Comparison of ENCODE assay signal across 15 mouse cellular contexts in the genomic region with DNA sequence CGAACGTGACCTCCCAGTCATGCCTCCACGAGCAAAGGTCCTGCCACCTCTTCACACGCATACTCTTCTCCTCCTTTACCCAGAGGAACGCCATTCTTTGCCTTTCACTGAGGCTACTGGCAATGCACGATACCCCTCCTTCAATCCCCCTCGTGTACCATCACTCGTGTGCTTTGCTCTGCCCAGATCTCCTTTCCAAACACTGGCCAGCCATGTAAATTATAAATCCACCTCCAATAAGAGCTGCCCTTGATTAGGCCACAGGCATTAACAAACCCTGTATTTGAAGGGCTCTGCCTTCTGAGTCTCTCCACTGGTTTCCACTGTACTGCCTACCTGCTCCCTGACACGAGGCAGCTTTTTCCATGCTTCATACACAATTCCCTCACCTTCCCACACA.
DNase-seq lines count a peak whose midpoint lies in the region; ATAC-seq and TF ChIP-seq lines count a peak whose summit lies in the region.
"Had no signal": no experiment of that assay in that cellular context is flagged by ENCODE, and none has a peak within 500 bp of the region (broad histone marks: within the 10 kb centered on the region; RNA-seq: fewer than 3 reads in every experiment).

No protein-coding gene starts in this region.

- TF ChIP-seq CTCF in heart, adult 2 months (IDR thresholded peaks at IDR 0.05): no peak
- TF ChIP-seq CTCF in hindbrain, postnatal 0 days (IDR thresholded peaks at IDR 0.05; ENCODE audit: low read depth): no peak

- peaks cover 9% of the 10 kb centered on the region for H3K79me2 ChIP-seq in heart, adult 2 months (replicated peaks; ENCODE audit: control insufficient read depth, insufficient read depth, low read length)

- H3K27me3 ChIP-seq in heart, adult 2 months (ENCODE audit: control insufficient read depth, insufficient read depth, low read length): no peaks in the 10 kb centered on the region
- no peaks in the 10 kb centered on the region for H3K27me3 ChIP-seq in hindbrain, embryonic 14.5 days (ENCODE audit: control insufficient read depth, insufficient read depth, low read length)
- no peaks in the 10 kb centered on the region for H3K27me3 ChIP-seq in hindbrain, postnatal 0 days (ENCODE audit: insufficient read depth, low read length)
- no peaks in the 10 kb centered on the region for H3K27me3 ChIP-seq in midbrain, embryonic 15.5 days (replicated peaks)
- no peaks in the 10 kb centered on the region for H3K27me3 ChIP-seq in midbrain, embryonic 13.5 days
- no peaks in the 10 kb centered on the region for H3K27me3 ChIP-seq in neural tube, embryonic 14.5 days (ENCODE audit: control insufficient read depth, insufficient read depth, low read length)

- no peak for TF ChIP-seq EP300 in heart, adult 2 months (IDR thresholded peaks at IDR 0.05; ENCODE audit: insufficient read depth, low read depth, low read length)

- intact Hi-C loops in heart, adult 2 months (cut with DNase I): no loop called here
- intact Hi-C loops in heart, postnatal 14 days (cut with DNase I): loop anchor here (10.0 kb wide), 1 partner anchor 47 kb away; no protein-coding TSS in a partner anchor

- H3K36me3 ChIP-seq in heart, adult 2 months (ENCODE audit: control insufficient read depth, insufficient read depth, low read length): peaks cover 38% of the 10 kb centered on the region
- no peaks in the 10 kb centered on the region for H3K36me3 ChIP-seq in hindbrain, embryonic 14.5 days (replicated peaks; ENCODE audit: control insufficient read depth, insufficient read depth)
- H3K36me3 ChIP-seq in hindbrain, postnatal 0 days (ENCODE audit: insufficient read depth, low read length): no peaks in the 10 kb centered on the region
- H3K36me3 ChIP-seq in midbrain, embryonic 15.5 days (replicated peaks): no peaks in the 10 kb centered on the region
- H3K36me3 ChIP-seq in midbrain, embryonic 13.5 days: peaks cover 4% of the 10 kb centered on the region
- no peaks in the 10 kb centered on the region for H3K36me3 ChIP-seq in neural tube, embryonic 14.5 days (ENCODE audit: control insufficient read depth, insufficient read depth, low read length)

- no peak for DNase-seq in heart, adult 2 months
- DNase-seq in heart, postnatal 14 days: no peak
- DNase-seq in hindbrain, embryonic 14.5 days (ENCODE audit: low spot score): no peak
- DNase-seq in hindbrain, postnatal 0 days (ENCODE audit: low spot score): no peak
- DNase-seq in gastrocnemius, postnatal 25 days: no peak
- DNase-seq: cerebellum, postnatal 10 days; kidney, adult 2 months; kidney, postnatal 25 days; layer of hippocampus, adult 9-11 months; lung, adult 18-20 months; thymus, postnatal 4 days had no signal

- H3K9ac ChIP-seq in heart, adult 2 months (ENCODE audit: low read depth, low read length): no peak overlapping the region
- no peak overlapping the region for H3K9ac ChIP-seq in hindbrain, embryonic 14.5 days
- H3K9ac ChIP-seq in hindbrain, postnatal 0 days (replicated peaks; ENCODE audit: low read length): no peak overlapping the region
- H3K9ac ChIP-seq in midbrain, embryonic 15.5 days: no peak overlapping the region
- H3K9ac ChIP-seq in midbrain, embryonic 13.5 days (replicated peaks): no peak overlapping the region
- no peak overlapping the region for H3K9ac ChIP-seq in neural tube, embryonic 14.5 days (replicated peaks; ENCODE audit: low read depth, low read length)

- WGBS in heart, adult 2 months: 79% methylated on average over 9 of the region's 9 CpGs
- 67% methylated on average over 9 of the region's 9 CpGs for WGBS in hindbrain, embryonic 14.5 days
- WGBS in hindbrain, postnatal 0 days: 69% methylated on average over 9 of the region's 9 CpGs
- 65% methylated on average over 9 of the region's 9 CpGs for WGBS in midbrain, embryonic 15.5 days
- WGBS in midbrain, embryonic 13.5 days: 69% methylated on average over 9 of the region's 9 CpGs
- WGBS in neural tube, embryonic 14.5 days: 72% methylated on average over 9 of the region's 9 CpGs

- no peak for ATAC-seq in hindbrain, embryonic 14.5 days (ENCODE audit: low FRiP score)
- no peak for ATAC-seq in hindbrain, postnatal 0 days
- ATAC-seq in midbrain, embryonic 15.5 days (replicated peaks): peak; percentile 18
- ATAC-seq in midbrain, embryonic 13.5 days: no peak
- peak; percentile 41; the same call in 1 of the 2 replicates for ATAC-seq in neural tube, embryonic 14.5 days (ENCODE audit: low read depth)

- H3K4me2 ChIP-seq in hindbrain, embryonic 14.5 days (replicated peaks): 0 out of 2 replicates have a peak overlapping the region, but pooled peaks have one; percentile 2
- H3K4me2 ChIP-seq in hindbrain, postnatal 0 days (ENCODE audit: low read depth, low read length): no peak overlapping the region
- H3K4me2 ChIP-seq in midbrain, embryonic 15.5 days: peak overlapping the region; percentile 0; the same call in 1 of the 2 replicates
- no peak overlapping the region for H3K4me2 ChIP-seq in midbrain, embryonic 13.5 days (replicated peaks)
- no peak overlapping the region for H3K4me2 ChIP-seq in neural tube, embryonic 14.5 days (ENCODE audit: low read depth, low read length)

- no peak for TF ChIP-seq POLR2A in heart, adult 2 months (IDR thresholded peaks at IDR 0.05; ENCODE audit: insufficient read depth, low read depth, low read length)

- peak overlapping the region; percentile 82 for H3K27ac ChIP-seq in heart, adult 2 months
- no peak overlapping the region for H3K27ac ChIP-seq in hindbrain, embryonic 14.5 days
- no peak overlapping the region for H3K27ac ChIP-seq in hindbrain, postnatal 0 days
- no peak overlapping the region for H3K27ac ChIP-seq in midbrain, embryonic 15.5 days
- H3K27ac ChIP-seq in midbrain, embryonic 13.5 days: no peak overlapping the region
- H3K27ac ChIP-seq in neural tube, embryonic 14.5 days (ENCODE audit: low read depth, low read length): no peak overlapping the region

- H3K9me3 ChIP-seq in hindbrain, embryonic 14.5 days (ENCODE audit: control insufficient read depth, low read length): no peaks in the 10 kb centered on the region
- H3K9me3 ChIP-seq in hindbrain, postnatal 0 days (ENCODE audit: low read length): no peaks in the 10 kb centered on the region
- no peaks in the 10 kb centered on the region for H3K9me3 ChIP-seq in midbrain, embryonic 15.5 days
- no peaks in the 10 kb centered on the region for H3K9me3 ChIP-seq in midbrain, embryonic 13.5 days
- no peaks in the 10 kb centered on the region for H3K9me3 ChIP-seq in neural tube, embryonic 14.5 days (ENCODE audit: control insufficient read depth, low read length)

- no peak overlapping the region for H3K4me3 ChIP-seq in heart, adult 2 months
- H3K4me3 ChIP-seq in hindbrain, embryonic 14.5 days (replicated peaks; ENCODE audit: low read length): no peak overlapping the region
- H3K4me3 ChIP-seq in hindbrain, postnatal 0 days (ENCODE audit: low read length): no peak overlapping the region
- H3K4me3 ChIP-seq in midbrain, embryonic 15.5 days: no peak overlapping the region
- no peak overlapping the region for H3K4me3 ChIP-seq in midbrain, embryonic 13.5 days (replicated peaks)
- H3K4me3 ChIP-seq in neural tube, embryonic 14.5 days (ENCODE audit: low read depth, low read length): no peak overlapping the region
- H3K4me3 ChIP-seq: myocyte had no signal

- peaks cover 28% of the 10 kb centered on the region for H3K4me1 ChIP-seq in heart, adult 2 months (ENCODE audit: control insufficient read depth, insufficient read depth, low read length)
- H3K4me1 ChIP-seq in hindbrain, embryonic 14.5 days (replicated peaks; ENCODE audit: control insufficient read depth, insufficient read depth, low read length): 0 out of 2 replicates have a peak, but pooled peaks cover 8% of the 10 kb centered on the region
- H3K4me1 ChIP-seq in hindbrain, postnatal 0 days (ENCODE audit: insufficient read depth, low read length): peaks cover 9% of the 10 kb centered on the region; the same call in 1 of the 2 replicates
- H3K4me1 ChIP-seq in midbrain, embryonic 15.5 days: peaks cover 13% of the 10 kb centered on the region
- H3K4me1 ChIP-seq in midbrain, embryonic 13.5 days (replicated peaks): peaks cover 18% of the 10 kb centered on the region
- H3K4me1 ChIP-seq in neural tube, embryonic 14.5 days (ENCODE audit: control insufficient read depth, insufficient read depth, low read length): 0 out of 2 replicates have a peak, but pooled peaks cover 9% of the 10 kb centered on the region

Comparison
In these comparisons a context has a peak if more than half of its experiments do, and no peak if none do; other contexts are left out.
1. ATAC-seq: peak in midbrain, embryonic 15.5 days (single experiment) and neural tube, embryonic 14.5 days (single experiment); none in hindbrain, embryonic 14.5 days (single experiment), hindbrain, postnatal 0 days (single experiment) and midbrain, embryonic 13.5 days (single experiment).
2. H3K4me2 ChIP-seq: peak in hindbrain, embryonic 14.5 days (single experiment) and midbrain, embryonic 15.5 days (single experiment); none in hindbrain, postnatal 0 days (single experiment), midbrain, embryonic 13.5 days (single experiment) and neural tube, embryonic 14.5 days (single experiment).